Mouse (Mus musculus) liver, adult (tissue): ENCODE measurements at regions not wholly inside any gene's neighbourhood (a gene's known extent, or its start where the extent isn't known, plus 50 kb on each side); places are given as distances from the start of the nearest gene placed in this dataset.

ENCODE experiments used
- GATA4 ChIP-seq: IDR thresholded peaks from 2 replicates; pipeline ENCODE4 v1.6.1; 2014; ENCODE audit warnings: mild to moderate bottlenecking, low read length; ENCODE audit not compliant: insufficient replicate concordance

DNA sequence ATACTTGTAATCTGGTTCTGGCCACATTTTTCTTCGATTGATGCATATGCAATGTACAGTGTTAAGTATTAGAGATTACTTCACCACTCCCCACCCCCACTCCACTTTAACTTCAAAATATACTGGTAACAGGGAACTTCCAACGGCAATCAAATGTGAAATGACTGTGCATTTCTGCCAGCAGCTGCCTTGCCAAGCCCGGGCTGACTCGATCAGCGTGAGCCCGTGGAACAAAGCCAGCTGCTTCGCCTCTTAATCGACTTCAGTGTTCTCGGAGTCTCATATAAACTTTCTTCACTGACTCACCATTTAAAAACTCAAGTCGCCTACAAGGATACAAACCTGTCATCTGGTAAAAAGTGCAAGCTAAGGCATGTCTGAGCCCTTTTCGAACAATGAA, 188.7 kb upstream of the L3mbtl3 start:
- TF ChIP-seq GATA4, result no peak

DNA sequence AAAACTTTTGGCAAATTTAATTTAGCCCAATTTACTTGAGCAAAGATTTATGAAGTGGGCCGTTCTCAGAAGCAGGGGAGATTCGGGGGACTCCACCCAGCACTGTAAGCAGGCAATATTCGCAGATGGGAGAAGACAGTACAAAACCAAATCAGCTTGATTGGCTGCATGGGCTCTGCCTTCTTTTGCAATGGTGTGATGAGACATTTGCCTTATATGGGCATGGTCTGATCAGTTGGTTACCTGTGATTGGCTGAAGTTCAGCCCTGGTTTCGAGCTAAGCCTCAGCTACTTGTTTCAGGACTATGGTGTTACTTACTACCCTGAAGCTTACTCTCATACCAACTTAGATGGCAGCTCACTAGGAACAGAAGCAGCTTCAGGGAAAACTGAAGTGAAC, 185.6 kb upstream of the Arhgap18 start:
- no peak for TF ChIP-seq GATA4

DNA sequence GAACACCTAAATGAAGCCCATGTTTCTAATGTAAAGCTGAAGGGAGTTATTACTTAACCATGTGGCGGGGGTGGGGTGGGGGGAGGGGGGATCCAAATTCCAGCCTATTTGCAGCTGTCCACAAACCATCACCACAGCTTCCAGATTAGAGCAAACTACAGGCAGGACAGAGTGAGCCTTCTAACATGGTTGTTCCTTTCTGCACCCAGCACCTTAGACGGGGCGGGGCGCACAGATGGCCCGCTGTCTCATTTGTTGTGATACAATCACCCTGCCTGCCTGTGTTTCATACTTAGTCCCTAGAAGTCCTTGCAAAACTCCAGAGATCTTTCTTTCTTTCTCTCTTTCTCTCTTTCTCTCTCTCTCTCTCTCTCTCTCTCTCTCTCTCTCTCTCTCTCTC, 182.8 kb upstream of the Arhgap18 start:
- TF ChIP-seq GATA4, result no peak

DNA sequence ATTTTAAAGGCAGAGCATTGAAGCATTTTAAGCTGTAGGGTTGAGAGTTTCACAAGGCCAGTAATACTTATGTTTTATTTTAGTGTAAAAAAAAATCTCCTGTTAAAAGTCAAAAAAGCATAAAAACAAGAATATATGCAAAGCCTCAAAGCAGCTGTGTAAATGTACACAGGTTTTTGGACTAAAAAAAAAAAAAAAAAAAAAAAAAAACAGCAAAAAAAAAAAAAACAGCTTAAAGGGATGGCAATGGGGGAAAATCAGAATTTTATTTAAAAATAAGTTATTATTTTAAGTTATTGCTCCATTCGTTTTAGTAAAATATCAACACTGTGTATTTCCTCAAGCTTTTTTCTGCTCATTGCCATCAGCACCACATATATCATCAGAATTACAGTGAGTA, 181.8 kb upstream of the Arhgap18 start:
- no peak for TF ChIP-seq GATA4

DNA sequence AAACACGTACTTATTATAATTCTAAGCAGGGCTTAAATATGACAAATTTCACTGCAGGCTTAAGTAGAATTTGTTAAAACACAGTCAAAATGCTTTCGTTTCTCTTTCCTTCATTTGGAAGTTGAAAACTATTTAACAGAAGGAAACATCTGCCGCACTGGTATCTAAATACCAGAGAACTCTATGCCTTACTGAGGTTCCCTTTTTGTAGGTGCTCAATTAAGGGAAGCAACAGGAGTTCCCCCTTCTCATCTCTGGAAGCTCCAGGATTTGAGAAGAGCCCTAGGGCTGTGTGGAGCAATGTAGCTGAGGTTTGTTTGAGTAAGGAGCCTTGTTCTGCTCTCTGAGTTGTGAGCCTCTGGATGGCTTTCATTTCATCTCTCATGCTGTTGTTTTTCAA, 177.1 kb upstream of the Arhgap18 start:
- no peak for TF ChIP-seq GATA4

DNA sequence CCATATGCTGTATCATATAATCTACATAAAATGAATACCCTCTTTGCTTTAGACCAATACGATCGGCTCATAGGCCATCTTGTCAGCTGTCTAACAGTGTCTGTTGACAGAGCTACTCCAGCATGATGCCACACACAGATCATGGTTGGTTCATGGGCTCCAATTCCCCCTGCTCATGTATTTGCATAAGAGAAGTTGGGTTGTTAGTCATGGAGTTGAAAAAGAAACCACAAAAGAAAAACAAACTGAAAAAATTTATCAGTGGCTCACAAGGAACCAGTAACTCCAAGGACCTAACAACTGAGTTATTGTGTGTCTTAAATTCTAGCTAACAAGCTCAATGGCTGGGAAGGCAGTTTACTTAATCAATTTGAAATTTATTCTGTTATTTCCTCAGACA, 176.1 kb upstream of the Arhgap18 start:
- no peak for TF ChIP-seq GATA4

DNA sequence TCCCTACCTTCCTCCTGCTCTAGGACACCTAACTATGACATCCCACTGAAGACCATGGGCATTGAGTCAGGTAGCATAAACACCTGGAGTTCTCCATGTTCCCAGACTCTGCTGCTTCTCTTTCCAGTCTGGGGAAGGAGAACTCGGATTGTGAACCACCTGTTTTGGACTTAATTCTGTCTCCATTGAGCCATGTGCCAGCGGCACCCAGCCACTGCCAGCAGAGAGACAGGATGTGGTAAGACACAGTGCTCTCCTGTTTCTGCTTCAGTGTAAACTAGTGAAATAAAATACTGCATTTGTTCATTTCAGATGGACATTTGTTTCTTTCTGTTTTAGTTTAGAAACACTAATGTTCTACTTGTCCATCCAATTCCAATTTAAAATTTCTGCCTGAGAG, 168.1 kb upstream of the Arhgap18 start:
- TF ChIP-seq GATA4, result no peak

DNA sequence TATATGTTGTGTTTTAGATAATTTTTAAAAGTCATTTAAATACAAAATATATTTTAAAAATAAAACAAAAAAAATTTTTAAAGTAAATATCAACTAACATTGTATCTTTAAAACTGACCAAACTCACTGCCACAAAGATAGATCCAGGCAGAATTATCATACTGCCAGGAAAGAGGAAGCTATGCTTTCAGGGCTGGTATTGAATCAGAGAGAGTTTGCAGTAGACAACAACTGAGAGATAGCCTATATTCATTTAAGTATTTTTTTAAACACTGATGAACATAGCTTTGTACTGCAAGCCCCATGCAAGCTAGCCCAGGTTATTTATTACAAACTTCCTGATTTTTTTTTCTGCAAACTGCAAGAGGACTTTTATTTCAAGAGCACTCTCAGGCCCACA, 142.0 kb upstream of the Arhgap18 start:
- TF ChIP-seq GATA4, result no peak

DNA sequence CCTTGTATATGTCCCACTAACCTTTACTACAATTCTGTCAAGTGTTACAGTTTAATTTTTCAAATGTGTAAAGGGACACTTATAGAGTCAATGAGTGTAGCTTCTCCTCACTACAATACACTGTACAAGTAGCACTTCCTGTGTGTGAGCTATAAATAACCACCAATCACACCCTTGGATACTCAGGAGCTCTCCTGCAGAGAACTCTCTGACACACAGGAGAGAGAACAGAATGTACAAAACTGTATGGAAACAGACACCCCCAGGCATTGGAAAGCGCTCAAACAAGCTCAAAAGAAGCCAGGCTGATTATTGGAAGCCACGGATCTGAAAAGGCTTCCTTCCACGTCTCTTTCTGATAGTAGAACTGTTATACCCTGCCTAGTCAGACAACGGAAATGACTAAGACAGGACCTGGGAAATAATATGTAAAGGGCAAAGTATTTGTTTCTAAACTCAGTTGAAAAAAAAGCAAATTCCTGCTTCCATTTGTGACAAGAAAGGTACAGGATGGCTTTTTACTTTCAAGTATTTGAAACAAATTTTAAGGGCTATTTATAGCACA, 122.9 kb upstream of the Arhgap18 start:
- TF ChIP-seq GATA4, result no peak

DNA sequence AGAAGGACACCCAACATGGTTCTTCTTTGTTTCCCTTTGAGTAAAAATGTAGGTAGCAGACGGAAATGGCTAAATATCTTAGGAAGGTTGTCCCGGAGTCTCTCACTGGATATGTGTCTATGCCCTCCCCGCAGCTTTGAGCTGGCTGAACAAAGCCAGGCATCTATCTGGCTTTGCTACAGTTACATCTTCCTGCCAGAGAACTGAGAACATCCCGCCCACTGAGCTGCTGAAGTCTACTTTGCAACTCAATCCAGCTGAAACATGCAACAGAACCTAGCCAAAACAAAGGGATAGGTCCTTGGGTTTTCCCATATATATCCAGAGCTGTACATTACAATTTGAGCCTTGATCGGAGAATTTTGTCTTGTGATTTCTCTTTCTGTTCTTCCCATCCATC, 121.0 kb upstream of the Arhgap18 start:
- no peak for TF ChIP-seq GATA4

DNA sequence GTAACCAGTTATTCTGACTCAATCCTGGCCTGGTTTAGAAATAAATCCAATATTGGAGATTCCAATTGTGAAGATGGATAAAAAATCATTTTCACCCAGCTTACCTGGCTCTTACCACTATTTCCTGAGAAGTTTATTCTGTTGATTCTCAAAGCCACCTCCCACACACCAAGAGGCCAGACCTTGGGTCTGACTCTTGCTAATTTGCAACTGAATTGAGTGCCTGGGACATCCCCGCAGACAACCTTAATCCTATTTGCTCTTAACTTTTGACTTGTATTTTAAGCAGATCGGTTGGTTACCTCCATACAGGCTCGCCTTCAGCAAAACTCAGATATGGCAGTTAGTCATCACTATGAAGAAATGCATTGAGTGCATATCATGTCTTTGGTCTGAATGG, 115.8 kb upstream of the Arhgap18 start:
- TF ChIP-seq GATA4, result no peak

DNA sequence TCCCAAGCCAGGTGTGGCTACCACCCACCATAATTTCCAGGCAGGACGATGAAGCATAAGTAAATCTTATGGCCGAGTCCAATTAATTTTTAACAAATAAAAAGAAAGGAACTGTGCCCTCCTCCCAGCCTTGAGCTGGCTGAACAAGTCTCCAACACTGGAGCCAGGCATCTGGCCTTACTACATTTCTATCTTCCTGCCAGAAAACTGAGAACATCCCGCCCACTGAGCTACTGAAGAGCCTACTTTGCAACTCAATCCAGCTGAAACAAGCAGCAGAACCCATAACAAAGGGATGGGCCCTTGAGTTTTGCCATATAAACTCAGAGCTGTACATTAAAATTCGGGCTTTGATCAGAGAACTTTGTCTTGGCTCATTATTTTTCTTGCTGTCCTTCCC, 115.2 kb upstream of the Arhgap18 start:
- no peak for TF ChIP-seq GATA4

DNA sequence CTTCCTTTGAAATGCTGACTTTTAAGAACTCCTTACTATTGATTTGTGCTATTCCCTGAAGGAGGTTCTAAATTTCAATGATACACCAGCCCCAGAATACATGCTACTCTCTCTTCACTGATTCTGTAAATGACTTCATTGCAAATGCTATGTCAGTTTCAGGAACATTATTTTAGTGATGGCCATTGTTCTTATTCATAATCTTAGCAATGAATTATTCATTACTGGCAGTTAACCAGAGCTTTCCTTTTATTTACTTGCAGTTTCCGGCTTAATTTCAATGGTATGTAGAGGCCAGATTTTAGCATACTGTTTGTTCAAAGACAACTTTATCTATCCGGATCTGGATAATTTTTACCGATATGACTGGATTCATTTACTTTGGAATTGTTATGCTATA, 114.1 kb upstream of the Arhgap18 start:
- TF ChIP-seq GATA4, result no peak

DNA sequence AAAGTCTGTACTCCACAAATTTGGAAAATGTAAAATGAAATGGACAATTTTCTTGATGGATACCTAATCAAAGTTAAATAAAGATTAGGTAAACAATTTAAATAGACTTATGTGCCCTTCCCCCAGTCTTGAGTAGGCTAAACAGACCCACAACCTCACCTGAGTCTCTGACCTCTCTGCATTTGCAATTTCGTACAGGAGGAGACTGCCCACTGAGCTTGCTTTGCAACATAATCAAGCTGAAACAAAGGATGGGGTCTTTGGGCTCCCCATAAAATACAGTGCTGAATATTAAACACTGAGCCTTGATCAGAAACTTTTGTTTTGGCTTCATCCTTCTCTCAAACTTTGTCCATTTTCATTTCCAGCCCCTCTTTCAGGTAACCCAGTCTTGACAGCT, 100.1 kb upstream of the Arhgap18 start:
- no peak for TF ChIP-seq GATA4

DNA sequence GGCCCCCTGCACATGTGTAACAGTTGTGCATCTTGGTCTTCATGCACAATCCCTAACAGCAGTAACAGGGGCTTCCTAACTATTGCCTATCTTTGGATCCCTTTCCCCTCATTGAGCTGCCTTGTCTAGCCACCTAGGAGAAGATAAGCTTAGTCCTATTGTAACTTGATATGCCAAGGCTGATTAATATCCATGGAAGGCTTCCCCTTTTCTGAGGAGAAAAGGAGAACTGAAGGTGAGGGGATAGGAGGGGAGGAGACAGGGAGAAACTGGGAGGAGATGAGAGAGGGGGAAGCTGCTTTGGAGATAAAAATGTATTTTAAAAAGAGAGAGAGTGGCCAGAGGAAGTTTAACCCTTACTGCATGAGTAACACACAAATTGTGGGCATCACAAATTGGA, 89.0 kb upstream of the Arhgap18 start:
- no peak for TF ChIP-seq GATA4

DNA sequence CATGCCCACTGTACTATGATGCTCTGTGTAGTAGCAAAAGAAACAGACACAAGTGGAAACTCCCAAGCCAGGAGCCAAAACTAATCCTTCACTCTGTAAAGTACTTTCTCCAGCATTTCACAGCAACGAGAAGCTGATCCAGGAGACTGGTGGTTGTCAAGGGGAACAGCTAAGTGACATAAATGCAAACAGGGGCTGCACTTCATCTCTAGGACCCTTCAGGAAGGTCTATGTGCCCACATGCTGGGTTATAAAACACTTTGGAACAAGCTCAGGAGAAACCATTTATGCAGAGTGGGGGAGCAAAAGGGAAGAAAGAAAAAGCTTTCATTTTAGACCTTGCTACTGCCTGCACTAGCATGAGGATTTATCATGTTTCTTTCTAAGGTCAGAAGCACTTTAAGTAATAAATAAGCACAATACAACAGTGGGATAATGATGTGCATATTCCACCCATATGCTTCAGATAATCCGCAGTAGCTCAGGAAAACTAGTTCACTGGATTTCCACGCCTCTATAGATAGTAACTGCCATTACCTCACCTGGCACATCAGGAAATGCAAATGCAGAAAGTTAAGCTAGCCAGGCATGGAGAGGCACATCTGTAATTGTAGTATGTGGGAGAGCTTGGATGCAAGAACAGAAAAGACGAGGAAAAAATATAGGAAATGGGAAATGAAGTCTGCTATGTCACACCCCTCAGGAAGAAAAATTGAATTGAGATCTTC, 73.6 kb upstream of the Arhgap18 start:
- TF ChIP-seq GATA4, result no peak

DNA sequence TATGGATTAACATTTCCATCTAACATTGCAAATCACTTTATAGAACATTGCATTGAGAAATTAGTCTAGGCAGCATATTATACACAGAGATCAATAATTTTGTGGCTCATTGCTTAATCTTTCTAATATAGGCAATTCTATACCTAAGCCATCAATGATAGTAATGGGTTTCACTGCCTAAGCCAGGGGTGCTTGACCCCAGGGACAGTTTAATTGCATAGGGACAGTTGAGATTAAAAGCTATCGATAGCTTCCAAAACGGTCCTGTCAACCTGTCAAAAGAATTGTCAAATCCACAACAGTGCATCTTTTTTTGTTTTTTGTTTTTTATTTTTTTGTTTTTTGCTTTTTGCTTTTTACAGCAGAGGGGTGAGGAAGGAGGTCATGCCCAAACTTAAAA, 58.5 kb upstream of the Arhgap18 start:
- no peak for TF ChIP-seq GATA4

DNA sequence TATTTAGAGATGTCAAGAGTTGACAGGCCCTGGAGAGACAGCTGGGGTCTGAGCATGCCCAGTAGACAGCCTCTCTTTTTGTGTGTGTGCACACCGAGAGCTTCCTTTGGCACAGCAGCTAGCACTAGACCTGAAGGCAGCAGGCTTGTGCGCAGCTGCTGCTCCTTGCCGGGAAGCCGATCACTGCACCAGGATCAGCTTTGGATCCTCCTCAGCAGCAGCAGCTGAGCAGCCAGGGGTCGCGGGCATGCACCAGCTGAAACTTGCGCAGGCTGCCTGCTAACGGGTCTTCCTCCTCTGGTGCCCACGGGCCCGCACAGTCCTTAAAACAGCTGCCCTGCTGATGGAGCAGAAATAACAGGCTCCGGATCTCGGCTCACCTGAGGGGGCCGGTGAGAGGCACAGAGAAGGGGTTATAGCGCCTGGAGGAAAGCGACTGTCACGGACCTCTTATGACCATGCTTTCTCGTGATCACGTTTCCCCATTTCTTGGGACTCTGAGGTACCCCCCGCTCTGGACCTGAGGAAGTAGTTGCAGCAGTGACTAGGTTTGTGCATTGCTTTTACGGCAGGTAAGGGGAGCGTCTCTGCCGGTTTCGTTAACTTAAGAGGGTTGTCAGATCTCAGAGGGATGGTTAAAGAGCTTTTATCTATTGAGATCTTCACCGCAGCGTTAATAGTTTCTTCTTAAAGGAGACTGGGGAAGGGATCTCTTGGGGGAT, 57.8 kb upstream of the Arhgap18 start:
- TF ChIP-seq GATA4, result no peak
